Mouse (Mus musculus): ENCODE measurements around the gene Apol8.

Gene Apol8

DNA sequence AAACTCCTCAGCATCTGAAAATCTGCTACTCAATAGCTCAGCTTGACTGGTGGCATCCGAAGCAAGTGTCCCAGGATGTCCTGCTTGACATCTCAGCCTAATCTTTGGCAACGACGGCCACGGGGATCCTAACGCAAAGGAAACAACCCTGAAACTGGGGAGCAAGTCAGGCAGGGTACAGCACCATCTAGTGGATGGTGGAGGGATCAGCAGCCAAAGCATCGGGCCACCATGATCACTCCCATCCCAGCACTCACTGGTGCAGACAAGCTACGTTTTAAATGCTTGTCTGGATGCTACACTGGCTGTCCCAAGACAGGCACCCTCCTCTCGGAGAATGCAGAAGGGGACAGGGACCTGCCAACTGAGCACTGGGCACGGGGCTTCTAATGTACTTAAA is at the start of gene Apol8:
Apol8 (minus strand) TSS at position 156 of the 400 bp plus-strand sequence.
- DNase-seq = peak; percentile 68 to 70

GRCm38 (mm10) chr15:77805657-77806056 is 48.9 kb upstream of the Apol8 start:
- DNase-seq = peak in 1 of 2 experiments; percentile 12

DNA sequence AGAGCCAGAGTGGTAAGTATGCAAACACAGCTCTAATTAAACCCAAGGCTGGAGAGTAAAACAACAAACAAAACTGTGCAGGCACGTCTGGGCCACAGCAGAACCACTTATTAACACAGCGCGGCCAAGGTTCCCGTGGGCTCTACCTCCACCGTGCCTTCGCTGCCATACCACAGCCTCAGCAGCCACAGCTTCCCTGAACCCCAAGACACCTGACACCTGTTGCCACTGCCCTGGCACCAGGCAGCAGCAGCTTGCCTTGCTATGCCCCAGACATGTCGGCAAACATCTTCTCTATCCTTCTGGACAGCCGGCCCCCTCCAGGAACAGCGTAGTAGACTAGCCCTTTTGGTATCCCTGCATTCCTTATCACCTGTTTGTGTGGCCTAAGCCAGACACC is 48.1 kb upstream of the Apol8 start:
- no peak for DNase-seq

DNA sequence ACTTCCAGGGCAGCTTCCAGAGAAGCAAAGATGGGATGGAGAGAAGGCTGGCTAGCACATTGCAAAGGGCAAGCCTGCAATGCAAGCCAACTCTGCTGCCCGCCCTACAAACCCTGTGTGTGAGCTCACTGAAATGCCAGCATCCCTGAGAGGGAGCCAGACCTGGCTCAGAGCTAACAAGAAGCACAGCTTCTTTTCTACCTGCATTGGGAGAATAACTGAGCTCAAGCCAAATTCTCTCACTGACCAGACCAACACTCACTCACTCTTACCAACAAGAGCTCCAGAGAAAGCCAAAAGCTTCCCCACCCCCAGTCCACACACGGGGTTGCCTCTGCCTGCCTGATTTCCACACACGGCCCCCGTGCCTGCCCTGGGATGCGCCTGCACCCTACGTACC is 47.7 kb upstream of the Apol8 start:
- peak; percentile 68 to 73 for DNase-seq

GRCm38 (mm10) chr15:77803747-77804146 is 46.9 kb upstream of the Apol8 start:
- DNase-seq = no peak

DNA sequence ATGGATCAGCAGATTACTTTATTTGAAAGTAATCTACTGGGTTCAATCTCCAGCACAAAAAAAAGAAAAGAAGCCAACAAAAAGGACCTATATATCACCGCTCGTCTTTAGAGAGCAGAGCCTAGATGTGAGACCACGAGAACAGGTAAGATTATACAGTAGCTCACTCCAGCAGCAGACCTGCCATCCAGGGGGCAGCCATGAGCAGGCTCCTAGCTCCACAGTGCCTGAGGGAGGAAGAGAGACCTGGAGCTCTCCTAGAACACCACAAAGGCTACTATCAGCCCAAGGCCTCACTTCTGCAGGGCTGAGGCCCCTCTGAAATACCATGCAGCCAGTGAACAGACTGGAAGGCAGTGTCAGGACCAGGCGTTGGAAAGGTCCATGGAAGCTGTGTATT is 46.2 kb upstream of the Apol8 start:
- peak; percentile 48 to 58 for DNase-seq

DNA sequence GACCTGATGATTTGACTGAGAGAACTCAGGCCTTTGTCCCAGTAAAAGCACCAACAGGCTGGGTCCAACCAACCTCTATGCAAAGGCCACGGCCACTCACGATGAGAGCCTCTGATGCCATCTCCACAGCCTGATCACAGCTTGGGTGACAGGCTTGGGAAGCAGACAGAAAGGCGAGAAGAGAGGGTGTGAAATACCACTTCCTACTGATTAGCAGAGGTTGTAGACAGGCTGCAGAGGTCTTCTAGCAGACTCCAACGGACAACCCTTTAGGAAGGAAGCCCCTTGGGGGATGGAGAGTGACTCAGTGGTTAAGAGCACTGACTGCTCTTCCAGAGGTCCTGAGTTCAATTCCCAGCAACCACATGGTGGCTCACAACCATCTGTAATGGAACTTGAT is 44.4 kb upstream of the Apol8 start:
- DNase-seq = peak in 1 of 2 experiments; percentile 14

GRCm38 (mm10) chr15:77800511-77800910 is 43.7 kb upstream of the Apol8 start:
- DNase-seq = peak; percentile 50

DNA sequence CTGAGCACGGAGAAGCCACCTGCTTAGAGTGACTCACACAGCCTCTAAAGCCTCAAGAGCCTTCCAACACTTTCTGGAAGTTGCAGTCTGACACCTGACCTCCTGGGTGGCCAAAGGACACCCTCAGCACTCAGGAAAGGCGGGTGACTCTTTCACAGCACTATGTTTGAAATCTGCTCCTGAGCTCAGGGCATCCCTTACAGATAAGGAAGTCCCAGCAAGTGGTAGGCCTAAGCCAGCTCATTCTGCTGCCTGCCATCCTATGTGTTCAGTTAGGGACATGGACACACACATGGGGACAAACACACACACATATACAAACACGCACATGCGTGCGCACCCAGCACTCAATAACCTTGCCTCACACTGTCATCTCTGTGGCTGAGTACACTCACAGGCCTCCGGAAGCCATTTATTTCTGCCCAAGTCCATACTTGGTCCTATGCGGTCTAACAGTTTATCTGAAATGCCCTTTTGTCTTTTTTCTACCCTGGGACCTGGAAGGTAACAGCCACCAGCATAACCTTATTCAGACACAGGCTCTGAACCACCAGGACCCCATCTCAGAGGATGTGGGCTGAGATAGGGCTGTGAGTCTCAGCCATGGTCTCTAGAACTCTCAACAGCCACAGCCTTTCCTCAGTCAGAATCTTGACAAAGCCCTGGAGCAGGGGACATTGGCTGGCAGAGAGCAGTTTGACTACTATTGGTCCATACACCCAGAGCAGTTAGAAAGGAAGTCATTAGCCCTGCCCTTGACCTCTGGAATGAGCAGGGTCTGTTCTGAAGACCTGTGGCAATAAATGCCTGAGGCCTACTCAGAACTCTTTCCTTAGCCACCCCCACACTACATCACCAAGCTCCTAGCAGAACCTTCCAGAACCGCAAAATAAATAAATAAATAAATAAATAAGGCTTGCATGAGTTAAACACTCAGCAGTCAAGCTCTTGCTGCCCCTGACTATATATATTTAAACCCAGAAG is 43.0 kb upstream of the Apol8 start:
- peak in 1 of 2 experiments; percentile 27 for DNase-seq

GRCm38 (mm10) chr15:77798664-77799490 is 42.1 kb upstream of the Apol8 start:
- no peak for DNase-seq

GRCm38 (mm10) chr15:77797609-77798411 is 41.0 kb upstream of the Apol8 start:
- peak; percentile 66 to 76 for DNase-seq

GRCm38 (mm10) chr15:77796409-77797035 is 39.7 kb upstream of the Apol8 start:
- DNase-seq = no peak

GRCm38 (mm10) chr15:77794908-77795356 is 38.1 kb upstream of the Apol8 start:
- DNase-seq = no peak

DNA sequence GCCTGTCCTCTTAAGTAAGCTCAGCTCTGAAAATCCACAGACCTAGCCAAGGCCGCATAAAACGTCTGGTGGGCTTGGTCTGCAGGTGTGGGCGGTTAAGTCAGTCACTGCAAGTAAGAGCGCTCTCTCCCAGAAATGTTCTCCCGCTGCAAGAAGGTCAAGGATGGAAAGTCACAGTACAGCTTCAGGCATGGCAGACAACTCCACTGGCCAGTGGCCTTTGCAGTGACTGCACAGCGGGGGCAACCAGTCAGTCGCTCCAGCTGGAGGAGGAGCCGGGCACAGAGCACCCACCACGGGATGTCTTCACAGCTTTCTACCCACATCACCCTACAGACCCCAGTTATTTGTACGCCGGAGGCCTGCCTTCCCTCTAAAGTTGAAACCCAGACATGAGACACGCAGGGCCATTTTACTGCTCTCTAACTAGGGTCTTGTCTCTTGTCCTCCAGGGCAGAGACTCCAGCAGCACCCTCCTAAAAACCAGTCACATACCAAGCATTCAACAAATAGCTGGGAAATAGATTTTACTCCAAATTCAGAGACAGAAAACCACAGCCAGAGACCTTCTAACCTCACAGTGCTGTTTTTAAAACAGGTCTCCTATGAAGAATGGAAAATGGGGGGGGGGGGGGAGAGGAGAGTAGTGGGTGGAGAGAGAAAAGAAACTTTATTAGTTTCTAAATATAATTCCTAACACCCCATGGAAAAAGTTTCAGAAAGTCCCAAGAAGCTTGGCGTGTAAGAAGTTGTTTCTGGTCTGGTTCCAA is 37.5 kb upstream of the Apol8 start:
- no peak for DNase-seq

- peak; percentile 64 to 75 for DNase-seq
Observed at GRCm38 (mm10) chr15:77793554-77793953, 36.8 kb upstream of the Apol8 start.

DNA sequence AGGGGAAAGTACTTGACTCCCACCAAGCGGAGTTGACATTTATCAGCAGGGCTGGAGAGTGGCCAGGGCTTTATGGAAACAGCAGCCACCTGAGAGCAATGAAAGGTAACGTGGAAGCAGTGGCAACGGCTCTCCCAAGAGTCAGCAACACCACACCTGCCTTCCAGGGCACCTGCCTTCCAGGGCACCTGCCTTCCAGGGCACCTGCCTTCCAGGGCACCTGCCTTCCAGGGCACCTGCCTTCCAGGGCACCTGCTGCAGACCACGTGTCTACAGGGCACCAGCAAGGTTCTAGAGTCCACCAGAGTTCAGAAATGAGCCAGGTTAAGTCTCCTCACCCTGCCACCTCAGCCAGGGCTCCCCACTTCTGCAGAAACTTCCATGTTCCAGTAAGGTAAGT is 36.3 kb upstream of the Apol8 start:
- no peak for DNase-seq

DNA sequence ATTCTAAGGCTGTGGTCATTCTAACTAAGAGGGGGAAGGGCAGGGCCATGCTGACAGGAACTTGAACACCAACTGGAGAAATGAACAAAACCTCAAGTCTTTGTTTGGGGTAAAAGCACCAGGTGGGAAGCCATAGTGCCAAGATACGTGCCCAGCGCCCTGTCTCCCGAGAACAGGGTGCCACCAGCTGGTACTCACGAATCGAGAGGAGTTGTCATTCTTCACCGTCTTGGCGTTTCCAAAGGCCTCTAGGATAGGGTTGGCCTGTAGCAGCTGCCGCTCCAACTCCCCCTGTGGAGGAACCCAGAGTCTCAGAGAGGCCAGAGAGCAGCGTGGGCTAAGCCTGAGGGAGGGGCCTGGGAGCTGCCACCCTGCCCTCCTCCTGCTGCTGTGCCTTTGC is 35.3 kb upstream of the Apol8 start:
- no peak for DNase-seq

- DNase-seq = peak; percentile 64
Observed at GRCm38 (mm10) chr15:77790656-77791405, 34.0 kb upstream of the Apol8 start.

DNA sequence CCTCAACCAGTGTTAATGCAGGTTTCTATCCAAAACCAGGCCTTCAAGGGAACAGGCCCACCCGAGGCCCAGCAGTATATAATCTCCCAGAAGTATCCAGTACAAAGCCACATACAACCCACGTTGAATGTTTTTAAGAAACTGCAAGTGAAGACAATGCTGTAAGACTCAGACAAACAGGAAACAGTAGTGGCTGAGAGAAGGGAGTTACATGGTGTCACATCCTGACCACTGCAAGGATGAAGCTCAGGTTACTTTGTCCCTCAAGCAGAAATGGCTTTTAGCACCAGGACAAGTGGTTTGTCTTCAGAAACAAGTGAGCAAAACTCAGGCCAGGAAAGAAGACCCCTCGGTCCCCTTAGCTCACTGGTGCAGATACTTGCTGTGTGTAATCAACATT is 32.4 kb upstream of the Apol8 start:
- DNase-seq = no peak

- DNase-seq = peak; percentile 69 to 80
Observed at GRCm38 (mm10) chr15:77788356-77788755, 31.6 kb upstream of the Apol8 start.

GRCm38 (mm10) chr15:77785807-77786206 is 29.0 kb upstream of the Apol8 start:
- no peak for DNase-seq

All from cerebellum, adult 18-20 months (tissue).